Mouse (Mus musculus) heart, postnatal 0 days (tissue): ENCODE measurements around the gene Jrkl.

Experiments
- CTCF ChIP-seq: IDR thresholded peaks from 2 replicates; pipeline ENCODE4 v1.5.1; 2016; ENCODE audit warnings: antibody characterized with exemption, control low read depth, low read depth
- EP300 ChIP-seq: IDR thresholded peaks from 2 replicates; pipeline ENCODE4 v1.6.1; 2016; ENCODE audit warnings: antibody characterized with exemption, low read depth

DNA sequence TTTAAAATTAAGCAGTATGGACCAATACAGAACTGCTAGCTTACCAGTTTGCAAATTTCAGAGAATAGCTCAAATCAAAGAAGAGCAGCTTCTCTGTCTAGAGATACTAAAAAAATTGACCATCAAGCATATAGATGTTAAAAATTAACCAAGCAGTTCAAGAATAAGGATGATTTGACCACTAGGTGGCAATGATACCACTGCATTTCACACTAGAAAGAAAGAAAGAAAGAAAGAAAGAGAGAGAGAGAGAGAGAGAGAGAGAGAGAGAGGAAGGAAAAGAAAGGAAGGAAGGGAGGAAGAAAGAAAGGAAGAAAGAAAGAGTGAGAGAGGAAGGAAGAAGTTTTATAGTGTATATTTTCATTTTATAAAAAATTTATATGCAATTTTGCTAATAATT, 3.3 kb downstream of the Jrkl start:
- no peak for TF ChIP-seq EP300
- TF ChIP-seq CTCF: peak; percentile 50
